Mouse (Mus musculus) kidney, adult 2 months (tissue): ENCODE measurements around the gene Steap3. TPM values are rescaled to one million over a fixed set of nuclear protein-coding genes. Genes with fewer than 3 reads are reported as not detected.
A peak's percentile ranks its signal among the peaks of the same experiment; 100 is the strongest.

Experiments
- DNase-seq: peaks from one replicate; pipeline ENCODE4 v3.0.0; 2021
- H3K27ac ChIP-seq: fragments of 200-500 bp; 2 replicates; pipeline ENCODE4 v1.5.1; 2012; ENCODE audit warnings: low read depth, low read length, control low read depth, inconsistent platforms; ENCODE audit not compliant: insufficient read depth
- H3K27me3 ChIP-seq: fragments of 200-500 bp; replicated peaks from 2 replicates; pipeline ENCODE4 v1.6.1; 2012; ENCODE audit warnings: mild to moderate bottlenecking, moderate library complexity, low read length, inconsistent platforms; ENCODE audit not compliant: control insufficient read depth, insufficient read depth
- H3K36me3 ChIP-seq: fragments of 200-500 bp; 2 replicates; pipeline ENCODE4 v1.6.1; 2012; ENCODE audit warnings: mild to moderate bottlenecking, moderate library complexity, low read length, inconsistent platforms; ENCODE audit not compliant: control insufficient read depth, insufficient read depth
- H3K4me1 ChIP-seq: fragments of 200-500 bp; 2 replicates; pipeline ENCODE4 v1.6.1; 2011; ENCODE audit warnings: low read length; ENCODE audit not compliant: control insufficient read depth, insufficient read depth
- H3K4me3 ChIP-seq: fragments of 200-500 bp; 2 replicates; pipeline ENCODE4 v1.5.1; 2011; ENCODE audit warnings: mild to moderate bottlenecking, low read depth, low read length, control low read depth; ENCODE audit not compliant: insufficient read depth
- CTCF ChIP-seq: fragments of 200-500 bp; conservative IDR thresholded peaks from 2 replicates; pipeline ENCODE4 v1.5.1; 2011; ENCODE audit warnings: low read depth, mild to moderate bottlenecking, control low read depth, low read length, moderate library complexity, mixed read lengths; ENCODE audit not compliant: insufficient read depth, insufficient read length
- POLR2A ChIP-seq: fragments of 200-500 bp; IDR thresholded peaks from one replicate; pipeline ENCODE4 v1.6.1; 2011; ENCODE audit warnings: low read depth, low read length, control low read depth
- WGBS: fragments of 180-500 bp; shearing (Covaris S2); methylation state at CpG from one replicate; pipeline ENCODE4 v1.1.7; 2018; 5-methylcytosine and 5-hydroxymethylcytosine counted together
- polyA plus RNA-seq: library from polyadenylated mRNA; depleted of rRNA; stranded (reverse); fragments of >200 nt; gene quantifications from 2 replicates; pipeline ENCODE4 v1.2.3, GENCODE M21; 2012; rRNA removed

Gene Steap3
- polyA plus RNA-seq, 1 experiment: 25.1 TPM

GRCm38 (mm10) chr1:120158474-120159127 lies 113.9 kb downstream of the Steap3 start:
- WGBS: 95% methylated on average over 9 of the region's 9 CpGs
- TF ChIP-seq CTCF (no peak), POLR2A (no peak)
- DNase-seq: no peak
- no peak overlapping the region for H3K4me3 ChIP-seq
- no peak overlapping the region for H3K27ac ChIP-seq
- no peaks in the 10 kb centered on the region for H3K4me1 ChIP-seq
- no peaks in the 10 kb centered on the region for H3K27me3 ChIP-seq
- H3K36me3 ChIP-seq: no peaks in the 10 kb centered on the region

GRCm38 (mm10) chr1:120155325-120155724 lies 117.2 kb downstream of the Steap3 start:
- peak; percentile 27 for DNase-seq
- no peak overlapping the region for H3K4me3 ChIP-seq
- no peaks in the 10 kb centered on the region for H3K27me3 ChIP-seq
- 20% methylated on average over 1 of the region's 1 CpGs for WGBS
- H3K36me3 ChIP-seq: no peaks in the 10 kb centered on the region
- TF ChIP-seq POLR2A: no peak
- peak; percentile 79 for TF ChIP-seq CTCF
- H3K4me1 ChIP-seq: no peaks in the 10 kb centered on the region
- H3K27ac ChIP-seq: no peak overlapping the region

- Histone ChIP-seq H3K36me3 (no peaks in the 10 kb centered on the region), H3K27ac (no peak overlapping the region), H3K4me3 (no peak overlapping the region), H3K27me3 (no peaks in the 10 kb centered on the region), H3K4me1 (no peaks in the 10 kb centered on the region)
- peak; percentile 44 for DNase-seq
- no peak for TF ChIP-seq POLR2A
- TF ChIP-seq CTCF: peak; percentile 61
These were observed 118.3 kb downstream of the Steap3 start for GRCm38 (mm10) chr1:120154232-120154631.

- no peaks in the 10 kb centered on the region for H3K27me3 ChIP-seq
- no peak overlapping the region for H3K4me3 ChIP-seq
- no peaks in the 10 kb centered on the region for H3K36me3 ChIP-seq
- no peak overlapping the region for H3K27ac ChIP-seq
- H3K4me1 ChIP-seq: peaks cover 6% of the 10 kb centered on the region; the same call in 1 of the 2 replicates
- peak; percentile 25 for DNase-seq
- TF ChIP-seq CTCF: no peak
- no peak for TF ChIP-seq POLR2A
These were observed 125.5 kb downstream of the Steap3 start for GRCm38 (mm10) chr1:120146994-120147393.

- TF ChIP-seq POLR2A: no peak
- TF ChIP-seq CTCF: no peak
- no peak overlapping the region for H3K4me3 ChIP-seq
- peaks cover 6% of the 10 kb centered on the region; the same call in 1 of the 2 replicates for H3K4me1 ChIP-seq
- no peak overlapping the region for H3K27ac ChIP-seq
- H3K36me3 ChIP-seq: no peaks in the 10 kb centered on the region
- H3K27me3 ChIP-seq: no peaks in the 10 kb centered on the region
- 85% methylated on average over 8 of the region's 8 CpGs for WGBS
- DNase-seq: no peak
These were observed 126.8 kb downstream of the Steap3 start for GRCm38 (mm10) chr1:120145527-120146216.

- WGBS: 41% methylated on average over 5 of the region's 5 CpGs
- peak; percentile 83 for DNase-seq
- no peak for TF ChIP-seq POLR2A
- TF ChIP-seq CTCF: no peak
- Histone ChIP-seq H3K4me1 (peaks cover 12% of the 10 kb centered on the region; the same call in 1 of the 2 replicates), H3K36me3 (no peaks in the 10 kb centered on the region), H3K27ac (no peak overlapping the region), H3K4me3 (no peak overlapping the region), H3K27me3 (no peaks in the 10 kb centered on the region)
These were observed 130.0 kb downstream of the Steap3 start for GRCm38 (mm10) chr1:120142551-120142950.

Other genes starting within 250 kb of the Steap3 start
- 232 and 266 TPM in 2 replicates for gene Tmem37, start 198.6 kb downstream of the Steap3 start, polyA plus RNA-seq
- gene Dbi, start 151.6 kb downstream of the Steap3 start, polyA plus RNA-seq: 1,108 and 1,337 TPM in 2 replicates
- gene 3110009E18Rik, start 151.5 kb downstream of the Steap3 start, polyA plus RNA-seq: 4.3 and 5.1 TPM in 2 replicates
- 0.08 TPM in 1 of 2 replicates, not detected in the other for gene C1ql2, start 67.9 kb upstream of the Steap3 start, polyA plus RNA-seq
- gene Marco, start 232.3 kb upstream of the Steap3 start, polyA plus RNA-seq: 4.4 TPM in 1 of 2 replicates, not detected in the other